10 mouse cellular contexts compared by ENCODE assay signal in genomic region chr13:109547006-109547587, GRCm38 (mm10).
DNase-seq lines count a peak whose midpoint lies in the region; ATAC-seq lines count a peak whose summit lies in the region.
"Had no signal": no experiment of that assay in that cellular context is flagged by ENCODE, and none has a peak within 500 bp of the region (broad histone marks: within the 10 kb centered on the region; RNA-seq: fewer than 3 reads in every experiment).

No protein-coding gene starts in this region.

- no peak overlapping the region for H3K4me2 ChIP-seq in hindbrain, embryonic 11.5 days (replicated peaks; ENCODE audit: low read depth, low read length)
- H3K4me2 ChIP-seq in hindbrain, embryonic 12.5 days (replicated peaks), result no peak overlapping the region
- H3K4me2 ChIP-seq: neural tube, embryonic 15.5 days had no signal

- no peaks in the 10 kb centered on the region for H3K36me3 ChIP-seq in hindbrain, embryonic 11.5 days (ENCODE audit: control insufficient read depth, insufficient read depth, low read length)
- H3K36me3 ChIP-seq in hindbrain, embryonic 12.5 days, result no peaks in the 10 kb centered on the region
- H3K36me3 ChIP-seq: neural tube, embryonic 15.5 days had no signal

- H3K9ac ChIP-seq in hindbrain, embryonic 11.5 days (ENCODE audit: low read depth, low read length), result no peak overlapping the region
- no peak overlapping the region for H3K9ac ChIP-seq in hindbrain, embryonic 12.5 days
- H3K9ac ChIP-seq: liver, embryonic 14.5 days; neural tube, embryonic 15.5 days had no signal

- peak; percentile 23 for DNase-seq in cerebellum, adult 11 months
- DNase-seq in cerebellum, adult 9-11 months, result no peak
- peak; percentile 44 for DNase-seq in kidney, adult 9 months
- no peak for DNase-seq in kidney, adult 8-10 months
- DNase-seq in cerebellum, postnatal 25 days, result peak; percentile 34 to 37
- DNase-seq in hindbrain, embryonic 11.5 days (ENCODE audit: low spot score), result no peak

- no peaks in the 10 kb centered on the region for H3K4me1 ChIP-seq in hindbrain, embryonic 11.5 days (replicated peaks; ENCODE audit: control insufficient read depth, insufficient read depth, low read length)
- no peaks in the 10 kb centered on the region for H3K4me1 ChIP-seq in hindbrain, embryonic 12.5 days

- H3K27me3 ChIP-seq in hindbrain, embryonic 11.5 days (ENCODE audit: control insufficient read depth, insufficient read depth, low read length), result no peaks in the 10 kb centered on the region
- no peaks in the 10 kb centered on the region for H3K27me3 ChIP-seq in hindbrain, embryonic 12.5 days
- H3K27me3 ChIP-seq: neural tube, embryonic 15.5 days had no signal

- no peak overlapping the region for H3K4me3 ChIP-seq in hindbrain, embryonic 11.5 days (ENCODE audit: low read depth, low read length)
- H3K4me3 ChIP-seq in hindbrain, embryonic 12.5 days, result no peak overlapping the region
- H3K4me3 ChIP-seq: neural tube, embryonic 15.5 days had no signal

- no peak overlapping the region for H3K27ac ChIP-seq in hindbrain, embryonic 11.5 days (ENCODE audit: low read depth, low read length)
- no peak overlapping the region for H3K27ac ChIP-seq in hindbrain, embryonic 12.5 days
- H3K27ac ChIP-seq: liver, embryonic 14.5 days; neural tube, embryonic 15.5 days had no signal

- peak; percentile 39 for ATAC-seq in megakaryocyte-erythroid progenitor cell, adult 5-6 weeks (replicated peaks; ENCODE audit: low FRiP score, low TSS enrichment, poor library complexity, severe bottlenecking)
- no peak for ATAC-seq in hindbrain, embryonic 11.5 days (ENCODE audit: low FRiP score)
- ATAC-seq in hindbrain, embryonic 12.5 days (ENCODE audit: low FRiP score), result no peak

- no peaks in the 10 kb centered on the region for H3K9me3 ChIP-seq in hindbrain, embryonic 11.5 days (ENCODE audit: control insufficient read depth, low read length)
- H3K9me3 ChIP-seq in hindbrain, embryonic 12.5 days (replicated peaks), result no peaks in the 10 kb centered on the region
- H3K9me3 ChIP-seq: neural tube, embryonic 15.5 days had no signal

- 84% methylated on average over 10 of the region's 10 CpGs for WGBS in hindbrain, embryonic 11.5 days
- WGBS in hindbrain, embryonic 12.5 days, result 80% methylated on average over 10 of the region's 10 CpGs

Comparison
In these comparisons a context has a peak if more than half of its experiments do, and no peak if none do; other contexts are left out.
1. DNase-seq: peak in cerebellum, adult 11 months (single experiment), kidney, adult 9 months (single experiment) and cerebellum, postnatal 25 days (2 of 2); none in cerebellum, adult 9-11 months (single experiment), kidney, adult 8-10 months (0 of 2) and hindbrain, embryonic 11.5 days (single experiment).